18 mouse cellular contexts compared by ENCODE assay signal in the genomic region with DNA sequence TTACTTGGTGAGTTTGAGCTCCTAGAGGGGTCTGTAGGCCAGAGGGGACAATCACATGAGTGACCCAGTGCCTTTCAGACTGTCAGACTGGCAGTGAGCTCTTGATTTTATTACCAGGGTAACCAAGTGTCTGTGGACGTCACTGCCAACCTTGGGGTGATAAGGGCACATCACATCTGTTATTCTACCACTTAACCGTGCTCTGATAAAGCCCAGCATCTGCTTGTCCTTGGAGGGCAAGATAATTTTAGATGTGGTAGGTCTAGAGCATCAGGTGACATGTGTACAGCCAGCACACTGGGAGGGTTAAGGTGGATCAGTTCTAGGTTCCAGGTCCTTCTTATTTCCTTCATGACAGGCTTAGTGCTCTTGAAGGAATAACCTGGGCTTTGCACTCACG.
DNase-seq lines count a peak whose midpoint lies in the region; ATAC-seq and TF ChIP-seq lines count a peak whose summit lies in the region.
"Had no signal": no experiment of that assay in that cellular context is flagged by ENCODE, and none has a peak within 500 bp of the region (broad histone marks: within the 10 kb centered on the region; RNA-seq: fewer than 3 reads in every experiment).

No protein-coding gene starts in this region.

- H3K4me3 ChIP-seq in G1E (ENCODE audit: low read depth, low read length), result no peak overlapping the region
- no peak overlapping the region for H3K4me3 ChIP-seq in liver, embryonic 12.5 days
- H3K4me3 ChIP-seq: hindbrain, embryonic 12.5 days; limb, embryonic 13.5 days; midbrain, embryonic 12.5 days had no signal

- 33% methylated on average over 3 of the region's 3 CpGs for WGBS in liver, embryonic 12.5 days (ENCODE audit: insufficient replicate concordance)

- no peak for TF ChIP-seq CTCF in G1E (IDR thresholded peaks at IDR 0.05; ENCODE audit: low read depth, low read length)

- H3K9ac ChIP-seq in liver, embryonic 12.5 days, result no peak overlapping the region
- H3K9ac ChIP-seq: hindbrain, embryonic 12.5 days; limb, embryonic 13.5 days; midbrain, embryonic 12.5 days had no signal

- H3K27me3 ChIP-seq in G1E (ENCODE audit: insufficient read depth, low read length), result no peaks in the 10 kb centered on the region
- no peaks in the 10 kb centered on the region for H3K27me3 ChIP-seq in liver, embryonic 12.5 days (replicated peaks)
- H3K27me3 ChIP-seq: CH12.LX; hindbrain, embryonic 12.5 days; limb, embryonic 13.5 days; midbrain, embryonic 12.5 days; Patski had no signal

- H3K9me3 ChIP-seq in G1E (replicated peaks), result no peaks in the 10 kb centered on the region
- no peaks in the 10 kb centered on the region for H3K9me3 ChIP-seq in liver, embryonic 12.5 days (replicated peaks)
- H3K9me3 ChIP-seq: hindbrain, embryonic 12.5 days; limb, embryonic 13.5 days; midbrain, embryonic 12.5 days had no signal

- peaks cover 4% of the 10 kb centered on the region for H3K4me1 ChIP-seq in G1E (ENCODE audit: insufficient read depth, low read depth, low read length)
- H3K4me1 ChIP-seq in liver, embryonic 12.5 days, result peaks cover 14% of the 10 kb centered on the region
- H3K4me1 ChIP-seq: limb, embryonic 13.5 days had no signal

- H3K36me3 ChIP-seq in G1E (replicated peaks), result no peaks in the 10 kb centered on the region
- no peaks in the 10 kb centered on the region for H3K36me3 ChIP-seq in liver, embryonic 12.5 days
- H3K36me3 ChIP-seq: hindbrain, embryonic 12.5 days; limb, embryonic 13.5 days; midbrain, embryonic 12.5 days had no signal

- no peak overlapping the region for H3K4me2 ChIP-seq in liver, embryonic 12.5 days
- H3K4me2 ChIP-seq: hindbrain, embryonic 12.5 days; limb, embryonic 13.5 days; midbrain, embryonic 12.5 days had no signal

- no peak overlapping the region for H3K27ac ChIP-seq in liver, embryonic 12.5 days
- H3K27ac ChIP-seq: hindbrain, embryonic 12.5 days; limb, embryonic 13.5 days; midbrain, embryonic 12.5 days had no signal

- DNase-seq in adrenal gland, adult 2 months, result peak; percentile 31
- no peak for DNase-seq in adrenal gland, adult 18-20 months (ENCODE audit: low spot score in 2 of 2)
- no peak for DNase-seq in G1E (ENCODE audit: low spot score)
- no peak for DNase-seq in natural killer cell, adult 2 months (ENCODE audit: low spot score in 2 of 2)
- DNase-seq in lung, postnatal 25 days (ENCODE audit: low spot score), result no peak
- DNase-seq: cerebellum, postnatal 25 days; gastrocnemius, postnatal 10 days; kidney, postnatal 14 days; lung, postnatal 14 days had no signal

- peak; percentile 60 for ATAC-seq in G1E (ENCODE audit: extremely low read depth, insufficient number of reproducible peaks, low FRiP score, poor library complexity, severe bottlenecking)
- ATAC-seq in erythroid progenitor cell, adult 5-6 weeks (replicated peaks; ENCODE audit: low FRiP score, poor library complexity, severe bottlenecking), result peak; percentile 49
- peak; percentile 83 for ATAC-seq in liver, embryonic 12.5 days
- no peak for ATAC-seq in inflammation-experienced regulatory T-cells, adult 6 months
- ATAC-seq: intestine, postnatal 0 days; Patski had no signal
